ENCODE assay signal across 8 mouse cellular contexts in genomic region chr4:155734350-155734941, GRCm38 (mm10). TPM values are rescaled to one million over a fixed set of nuclear protein-coding genes. Genes with fewer than 3 reads are reported as not detected.
DNase-seq lines count a peak whose midpoint lies in the region; ATAC-seq and TF ChIP-seq lines count a peak whose summit lies in the region.

TSS of gene Tmem240 (plus strand) at chr4:155734800.

- peak within 1 kb of the TSS; percentile 93 for H3K4me3 ChIP-seq in hindbrain, embryonic 15.5 days

- CTCF ChIA-PET in Patski (lab: Charles Lee), result no interaction called here

- H3K27me3 ChIP-seq in Patski, result no peaks in the 10 kb centered on the region
- H3K27me3 ChIP-seq in hindbrain, embryonic 15.5 days, result no peaks in the 10 kb centered on the region

- no peaks in the 10 kb centered on the region for H3K9me3 ChIP-seq in hindbrain, embryonic 15.5 days

- H3K9ac ChIP-seq in hindbrain, embryonic 15.5 days, result peak within 1 kb of the TSS; percentile 92

- H3K27ac ChIP-seq in hindbrain, embryonic 15.5 days (replicated peaks), result peak within 1 kb of the TSS; percentile 98

- WGBS in hindbrain, embryonic 15.5 days, result under 1% methylated on average over 29 of the region's 35 CpGs

- POLR2A ChIA-PET in Patski (lab: Charles Lee), result no interaction called here

- ATAC-seq in Patski, result peak; percentile 76
- ATAC-seq in hindbrain, embryonic 15.5 days (ENCODE audit: low FRiP score, low read depth), result peak; percentile 92

- in situ Hi-C loops in Patski (cut with MboI; ENCODE audit: low pct_unique_long_range_greater_than_20kb), result no loop called here

- DNase-seq in Patski (ENCODE audit: low read depth, low spot score), result no peak
- peak; percentile 99 for DNase-seq in cerebellum, postnatal 14 days
- DNase-seq in frontal cortex, postnatal 25 days (ENCODE audit: low spot score in 2 of 2), result peak; percentile 74 to 83
- DNase-seq in left cerebral cortex, adult 11 months (ENCODE audit: low spot score), result peak; percentile 88
- DNase-seq in lung, postnatal 4 days, result peak; percentile 91 to 95
- peak; percentile 76 for DNase-seq in retina, postnatal 7 days (ENCODE audit: low read depth, low spot score)
- peak; percentile 74 for DNase-seq in urinary bladder, adult 2 months (ENCODE audit: low spot score)

- TF ChIP-seq CTCF in Patski (IDR thresholded peaks at IDR 0.05), result no peak

- peaks cover 24% of the 10 kb centered on the region for H3K36me3 ChIP-seq in hindbrain, embryonic 15.5 days

- peak within 1 kb of the TSS; percentile 95 for H3K4me2 ChIP-seq in hindbrain, embryonic 15.5 days

- peaks cover 44% of the 10 kb centered on the region for H3K4me1 ChIP-seq in hindbrain, embryonic 15.5 days (replicated peaks)

RNA-seq across cellular contexts. Expression of gene Tmem240, which starts in this region (rescaled TPM):
- 1.4 TPM for polyA plus RNA-seq in Patski (2021)
- polyA plus RNA-seq in hindbrain, embryonic 15.5 days (2015; fragmentation: Nextera tagmentation; extraction: Ambion mirVana), result 23.8 and 27.0 TPM in 2 replicates
- 2.7 and 3.3 TPM in 2 replicates for polyA plus RNA-seq in urinary bladder, adult 2 months (2012; rRNA removed)
